Mouse (Mus musculus) kidney, postnatal 0 days (tissue): Measurements from ENCODE around the gene Hoxa7. TPM values are rescaled to one million over a fixed set of nuclear protein-coding genes. Genes with fewer than 3 reads are reported as not detected.

ENCODE experiments used
- ATAC-seq: fragments of 200-750 bp; cut with Nextera tagmentation; replicated peaks from 2 replicates; pipeline ENCODE4 v1.8.0; 2017; ENCODE audit warnings: low read depth, moderate number of reproducible peaks, moderate TSS enrichment, moderate library complexity; ENCODE audit not compliant: low FRiP score
- DNase-seq: peaks from one replicate; pipeline ENCODE4 v3.0.0-alpha.2; 2016; ENCODE audit warnings: low spot score
- H3K27ac ChIP-seq: fragments of 300-500 bp; sonication (generic); 2 replicates; pipeline ENCODE4 v1.5.1; 2014; ENCODE audit warnings: mild to moderate bottlenecking
- H3K27me3 ChIP-seq: fragments of 300-500 bp; sonication (generic); 2 replicates; pipeline ENCODE4 v1.6.1; 2014; ENCODE audit warnings: low read length, mixed read lengths; ENCODE audit not compliant: insufficient read depth
- H3K36me3 ChIP-seq: fragments of 300-500 bp; sonication (generic); 2 replicates; pipeline ENCODE4 v1.6.1; 2014; ENCODE audit warnings: low read length, mixed read lengths; ENCODE audit not compliant: insufficient read depth
- H3K4me1 ChIP-seq: fragments of 300-500 bp; sonication (generic); replicated peaks from 2 replicates; pipeline ENCODE4 v1.6.1; 2014; ENCODE audit warnings: antibody characterized with exemption, low read length, mixed read lengths; ENCODE audit not compliant: insufficient read depth
- H3K4me2 ChIP-seq: fragments of 300-500 bp; sonication (generic); 2 replicates; pipeline ENCODE4 v1.6.1; 2014; ENCODE audit warnings: mild to moderate bottlenecking, low read length, moderate library complexity, mixed read lengths
- H3K4me3 ChIP-seq: fragments of 300-500 bp; sonication (generic); replicated peaks from 2 replicates; pipeline ENCODE4 v1.5.1; 2014; ENCODE audit warnings: low read depth, low read length
- H3K9ac ChIP-seq: fragments of 300-500 bp; sonication (generic); 2 replicates; pipeline ENCODE4 v1.6.1; 2014; ENCODE audit warnings: low read depth, low read length
- H3K9me3 ChIP-seq: fragments of 300-500 bp; sonication (generic); replicated peaks from 2 replicates; pipeline ENCODE4 v1.6.1; 2016; ENCODE audit warnings: low read length, inconsistent platforms, mixed read lengths
- CTCF ChIP-seq: IDR thresholded peaks from 2 replicates; pipeline ENCODE4 v1.5.1; 2016; ENCODE audit warnings: antibody characterized with exemption, low read depth, mild to moderate bottlenecking, moderate library complexity
- WGBS: fragments of 180-500 bp; shearing (Covaris S2); extraction: QIAGEN DNeasy Blood & Tissue Kit; methylation state at CpG from one replicate; pipeline ENCODE4 v1.1.7; 2014; 5-methylcytosine and 5-hydroxymethylcytosine counted together
- polyA plus RNA-seq: library from polyadenylated mRNA; unstranded; fragments of >200 nt; fragmentation: Nextera tagmentation; extraction: Ambion mirVana; gene quantifications from 2 replicates; pipeline ENCODE4 v1.2.1, GENCODE M21; 2015

The Hoxa7 gene
- polyA plus RNA-seq, 1 experiment from 2014 or later, result 29.7 TPM

- DNase-seq (peak; percentile 75), ATAC-seq (no peak)
- Histone ChIP-seq H3K4me1 (peaks cover 43% of the 10 kb centered on the region), H3K36me3 (no peaks in the 10 kb centered on the region), H3K9ac (0 out of 2 replicates have a peak overlapping the region, but pooled peaks have one; percentile 5), H3K27me3 (no peaks in the 10 kb centered on the region), H3K9me3 (no peaks in the 10 kb centered on the region), H3K4me2 (peak overlapping the region; percentile 36; the same call in 1 of the 2 replicates), H3K4me3 (no peak overlapping the region), H3K27ac (peak overlapping the region; percentile 85)
- 41% methylated on average over 5 of the region's 5 CpGs for WGBS
- no peak for TF ChIP-seq CTCF
These were observed 50.8 kb downstream of the Hoxa7 start for GRCm38 (mm10) chr6:52170898-52171223.

GRCm38 (mm10) chr6:52170166-52170897 is 51.3 kb downstream of the Hoxa7 start:
- Histone ChIP-seq H3K4me3 (no peak overlapping the region), H3K9ac (peak overlapping the region; percentile 5; the same call in 1 of the 2 replicates), H3K36me3 (no peaks in the 10 kb centered on the region), H3K4me2 (peak overlapping the region; percentile 36), H3K4me1 (peaks cover 49% of the 10 kb centered on the region), H3K9me3 (no peaks in the 10 kb centered on the region), H3K27ac (peak overlapping the region; percentile 85), H3K27me3 (no peaks in the 10 kb centered on the region)
- DNase-seq (no peak), ATAC-seq (no peak)
- TF ChIP-seq CTCF, result no peak
- 18% methylated on average over 40 of the region's 40 CpGs for whole genome bisulfite sequencing

GRCm38 (mm10) chr6:52169499-52170165 is 52.0 kb downstream of the Hoxa7 start:
- H3K27me3 ChIP-seq, result no peaks in the 10 kb centered on the region
- WGBS, result 35% methylated on average over 16 of the region's 16 CpGs
- H3K4me3 ChIP-seq, result no peak overlapping the region
- H3K4me1 ChIP-seq, result peaks cover 51% of the 10 kb centered on the region
- H3K27ac ChIP-seq, result peak overlapping the region; percentile 85
- DNase-seq (peak; percentile 66), ATAC-seq (no peak)
- peak overlapping the region; percentile 36 for H3K4me2 ChIP-seq
- no peak for TF ChIP-seq CTCF
- no peaks in the 10 kb centered on the region for H3K9me3 ChIP-seq
- no peaks in the 10 kb centered on the region for H3K36me3 ChIP-seq
- no peak overlapping the region; the same call in 1 of the 2 replicates for H3K9ac ChIP-seq

GRCm38 (mm10) chr6:52168191-52169055 is 53.2 kb downstream of the Hoxa7 start:
- H3K9me3 ChIP-seq, result no peaks in the 10 kb centered on the region
- H3K9ac ChIP-seq, result peak overlapping the region; percentile 52
- no peaks in the 10 kb centered on the region for H3K36me3 ChIP-seq
- H3K4me1 ChIP-seq, result peaks cover 61% of the 10 kb centered on the region
- H3K4me3 ChIP-seq, result 0 out of 2 replicates have a peak overlapping the region, but pooled peaks have one; percentile 8
- no peak for TF ChIP-seq CTCF
- WGBS, result 21% methylated on average over 42 of the region's 42 CpGs
- peak overlapping the region; percentile 41 for H3K4me2 ChIP-seq
- peak overlapping the region; percentile 73 for H3K27ac ChIP-seq
- ATAC-seq (no peak), DNase-seq (peak; percentile 76)
- H3K27me3 ChIP-seq, result no peaks in the 10 kb centered on the region

- TF ChIP-seq CTCF, result no peak
- Histone ChIP-seq H3K27me3 (no peaks in the 10 kb centered on the region), H3K4me1 (peaks cover 59% of the 10 kb centered on the region), H3K9ac (no peak overlapping the region), H3K36me3 (no peaks in the 10 kb centered on the region), H3K27ac (0 out of 2 replicates have a peak overlapping the region, but pooled peaks have one; percentile 6), H3K4me2 (peak overlapping the region; percentile 41; the same call in 1 of the 2 replicates), H3K9me3 (no peaks in the 10 kb centered on the region), H3K4me3 (no peak overlapping the region)
- 47% methylated on average over 14 of the region's 14 CpGs for WGBS
- DNase-seq, result no peak
- ATAC-seq, result no peak
These were observed 53.9 kb downstream of the Hoxa7 start for GRCm38 (mm10) chr6:52167736-52168161.

- Histone ChIP-seq H3K27me3 (no peaks in the 10 kb centered on the region), H3K27ac (peak overlapping the region; percentile 48; the same call in 1 of the 2 replicates), H3K36me3 (no peaks in the 10 kb centered on the region), H3K9ac (no peak overlapping the region), H3K4me3 (no peak overlapping the region), H3K4me2 (peak overlapping the region; percentile 41; the same call in 1 of the 2 replicates), H3K4me1 (peaks cover 59% of the 10 kb centered on the region), H3K9me3 (no peaks in the 10 kb centered on the region)
- WGBS, result 84% methylated on average over 1 of the region's 1 CpGs
- DNase-seq (no peak), ATAC-seq (no peak)
- TF ChIP-seq CTCF, result no peak
These were observed 54.5 kb downstream of the Hoxa7 start for GRCm38 (mm10) chr6:52167176-52167575.
